Mouse (Mus musculus): Measurements from ENCODE around the gene Vcp. TPM values are rescaled to one million over a fixed set of nuclear protein-coding genes. Genes with fewer than 3 reads are reported as not detected.

Vcp gene
- total and polyA plus RNA-seq, 3 experiments: 200 to 462 (median 237) TPM

DNA sequence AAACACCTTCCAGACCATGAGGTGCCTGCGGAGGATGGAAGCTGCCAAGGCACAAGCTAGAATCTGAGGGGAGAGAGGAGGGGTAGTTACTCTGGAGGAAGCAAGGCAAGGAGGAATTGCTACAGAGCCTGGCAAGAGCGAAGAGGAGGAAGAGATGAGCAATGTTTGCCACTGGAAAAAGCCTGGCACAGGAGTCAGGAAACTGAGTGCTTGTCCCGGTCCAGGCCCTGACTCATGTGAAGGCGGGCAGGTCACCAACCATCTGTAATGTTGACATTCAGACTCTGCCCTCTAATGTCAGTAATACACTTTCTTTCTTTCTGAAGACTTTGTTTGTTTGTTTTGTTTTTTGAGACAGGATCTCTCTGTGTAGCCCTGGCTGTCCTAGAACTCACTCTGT is 17.8 kb upstream of the Vcp start:
- no peaks in the 10 kb centered on the region for H3K27me3 ChIP-seq (replicated peaks)
- no peak overlapping the region for H3K4me3 ChIP-seq (replicated peaks in 1 of 3; ENCODE audit: low read depth in 2 of 3, low read length in 2 of 3, poor library complexity in 1 of 3)
- TF ChIP-seq CHD1 (IDR thresholded peaks at IDR 0.05; ENCODE audit: low read depth, low read length) (no peak), HCFC1 (IDR thresholded peaks at IDR 0.05; ENCODE audit: low read depth, low read length) (no peak), JUND (conservative IDR thresholded peaks at IDR 0.05; ENCODE audit: low read depth, low read length) (no peak), JUN (IDR thresholded peaks at IDR 0.05; ENCODE audit: insufficient read depth, low read depth, low read length) (no peak), CHD2 (IDR thresholded peaks at IDR 0.05; ENCODE audit: low read length) (no peak), RAD21 (IDR thresholded peaks at IDR 0.05; ENCODE audit: low read depth, low read length) (no peak), IRF4 (IDR thresholded peaks at IDR 0.05; ENCODE audit: low read depth, low read length) (no peak), ZC3H11A (IDR thresholded peaks at IDR 0.05; ENCODE audit: low read depth, low read length) (no peak), TCF12 (IDR thresholded peaks at IDR 0.05; ENCODE audit: low read depth, low read length) (no peak), MAFK (IDR thresholded peaks at IDR 0.05; ENCODE audit: insufficient replicate concordance, low read length) (no peak), RCOR1 (conservative IDR thresholded peaks at IDR 0.05; ENCODE audit: low read depth, low read length) (no peak), MYC (IDR thresholded peaks at IDR 0.05; ENCODE audit: low read depth, low read length) (no peak), E2F4 (IDR thresholded peaks at IDR 0.05; ENCODE audit: insufficient replicate concordance, low read depth, low read length) (no peak), ETS1 (conservative IDR thresholded peaks at IDR 0.05; ENCODE audit: low read depth, low read length) (no peak), ZKSCAN1 (IDR thresholded peaks at IDR 0.05; ENCODE audit: borderline replicate concordance, low read depth, low read length) (no peak), PAX5 (IDR thresholded peaks at IDR 0.05; ENCODE audit: low read length) (no peak), GABPA (IDR thresholded peaks at IDR 0.05; ENCODE audit: insufficient replicate concordance, low read depth, low read length) (no peak)
- no peaks in the 10 kb centered on the region for H3K4me1 ChIP-seq (ENCODE audit: control insufficient read depth in 1 of 2, insufficient read depth in 2 of 2)
- H3K9me3 ChIP-seq (replicated peaks; ENCODE audit: low read length): no peaks in the 10 kb centered on the region
- dilution Hi-C loops (cut with MboI; ENCODE audit: extremely low pct_ligation_motif_present, extremely low pct_unique_long_range_greater_than_20kb, low sequenced_read_pairs) (no loop called here), in situ Hi-C loops (cut with MboI; ENCODE audit: low pct_ligation_motif_present, low pct_unique_long_range_greater_than_20kb, low sequenced_read_pairs) (loop anchor here (25.0 kb wide), 1 partner anchor 544 kb away; the partner anchor contains the start of genes Creb3 and Tln1)
- H3K79me2 ChIP-seq (replicated peaks; ENCODE audit: control insufficient read depth, extremely low read depth, insufficient read depth, poor library complexity, severe bottlenecking): no peaks in the 10 kb centered on the region
- no peak overlapping the region for H3K9ac ChIP-seq (ENCODE audit: insufficient read depth, low read depth)
- no peak overlapping the region for H3K27ac ChIP-seq (ENCODE audit: insufficient read depth, low read depth)
- DNase-seq (ENCODE audit: extremely low read depth): no peak
- H3K36me3 ChIP-seq (replicated peaks in 1 of 2; ENCODE audit: control insufficient read depth in 1 of 2, insufficient read depth in 1 of 2, low read length in 1 of 2): peaks cover 55 to 65% of the 10 kb centered on the region in 2 experiments
- H3K4me2 ChIP-seq (ENCODE audit: insufficient read depth, low read depth, poor library complexity, severe bottlenecking): no peak overlapping the region

DNA sequence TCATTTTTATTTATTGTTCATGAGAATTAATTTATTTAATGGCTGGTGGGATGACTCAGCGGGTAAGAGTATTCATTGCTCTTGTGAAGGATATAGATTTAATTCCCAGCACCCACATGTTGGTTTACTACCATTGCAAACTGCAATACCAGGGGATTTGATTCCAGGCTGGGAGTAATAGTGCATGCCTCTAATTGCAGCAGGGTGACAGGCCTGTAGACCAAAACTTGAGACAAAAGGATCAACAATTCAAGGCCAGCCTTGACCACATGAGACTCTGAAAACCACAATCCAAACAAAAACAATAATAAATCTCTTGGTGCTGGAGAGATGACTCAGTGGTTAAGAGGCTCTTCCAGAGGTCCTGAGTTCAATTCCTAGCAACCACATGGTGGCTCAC is 11.8 kb upstream of the Vcp start:
- H3K27me3 ChIP-seq (replicated peaks): no peaks in the 10 kb centered on the region
- dilution Hi-C loops (cut with MboI; ENCODE audit: extremely low pct_ligation_motif_present, extremely low pct_unique_long_range_greater_than_20kb, low sequenced_read_pairs) (no loop called here), in situ Hi-C loops (cut with MboI; ENCODE audit: low pct_ligation_motif_present, low pct_unique_long_range_greater_than_20kb, low sequenced_read_pairs) (loop anchor here (25.0 kb wide), 1 partner anchor 550 kb away; the partner anchor contains the start of genes Creb3 and Tln1)
- H3K4me1 ChIP-seq (ENCODE audit: control insufficient read depth in 1 of 2, insufficient read depth in 2 of 2): peaks cover 7 to 12% of the 10 kb centered on the region in 2 experiments; a peak in 3 of 4 replicates
- no peak overlapping the region for H3K9ac ChIP-seq (ENCODE audit: insufficient read depth, low read depth)
- no peaks in the 10 kb centered on the region for H3K79me2 ChIP-seq (replicated peaks; ENCODE audit: control insufficient read depth, extremely low read depth, insufficient read depth, poor library complexity, severe bottlenecking)
- no peak for DNase-seq (ENCODE audit: extremely low read depth)
- H3K27ac ChIP-seq (ENCODE audit: insufficient read depth, low read depth): no peak overlapping the region
- no peak overlapping the region for H3K4me2 ChIP-seq (ENCODE audit: insufficient read depth, low read depth, poor library complexity, severe bottlenecking)
- no peaks in the 10 kb centered on the region for H3K9me3 ChIP-seq (replicated peaks; ENCODE audit: low read length)
- no peak for TF ChIP-seq IRF4 (IDR thresholded peaks at IDR 0.05; ENCODE audit: low read depth, low read length)
- TF ChIP-seq CHD1 (IDR thresholded peaks at IDR 0.05; ENCODE audit: low read depth, low read length): no peak
- no peak for TF ChIP-seq MXI1 (IDR thresholded peaks at IDR 0.05; ENCODE audit: low read depth, low read length)
- TF ChIP-seq E2F4 (IDR thresholded peaks at IDR 0.05; ENCODE audit: insufficient replicate concordance, low read depth, low read length): no peak
- no peak for TF ChIP-seq NELFE (IDR thresholded peaks at IDR 0.05; ENCODE audit: low read depth, low read length)
- no peak for TF ChIP-seq USF2 (conservative IDR thresholded peaks at IDR 0.05; ENCODE audit: low read depth, low read length)
- no peak for TF ChIP-seq POLR2A (IDR thresholded peaks at IDR 0.05; ENCODE audit: low read depth, low read length)
- TF ChIP-seq UBTF (IDR thresholded peaks at IDR 0.05; ENCODE audit: low read depth, low read length): no peak
- no peak for TF ChIP-seq JUN (IDR thresholded peaks at IDR 0.05; ENCODE audit: insufficient read depth, low read depth, low read length)
- no peak for TF ChIP-seq MAX (IDR thresholded peaks at IDR 0.05; ENCODE audit: low read length)
- TF ChIP-seq TBP (conservative IDR thresholded peaks at IDR 0.05; ENCODE audit: low read depth, low read length): no peak
- TF ChIP-seq SMC3 (IDR thresholded peaks at IDR 0.05; ENCODE audit: low read depth, low read length): no peak
- TF ChIP-seq USF1 (IDR thresholded peaks at IDR 0.05; ENCODE audit: low read depth, low read length): no peak
- TF ChIP-seq RAD21 (IDR thresholded peaks at IDR 0.05; ENCODE audit: low read depth, low read length): no peak
- TF ChIP-seq ZC3H11A (IDR thresholded peaks at IDR 0.05; ENCODE audit: low read depth, low read length): no peak
- TF ChIP-seq ZNF384 (IDR thresholded peaks at IDR 0.05; ENCODE audit: low read depth, low read length): no peak
- TF ChIP-seq EP300 (IDR thresholded peaks at IDR 0.05; ENCODE audit: low read length): no peak
- TF ChIP-seq RCOR1 (conservative IDR thresholded peaks at IDR 0.05; ENCODE audit: low read depth, low read length): no peak
- H3K36me3 ChIP-seq (replicated peaks in 1 of 2; ENCODE audit: control insufficient read depth in 1 of 2, insufficient read depth in 1 of 2, low read length in 1 of 2): peaks cover 6 to 21% of the 10 kb centered on the region in 2 experiments
- H3K4me3 ChIP-seq (replicated peaks in 1 of 3; ENCODE audit: low read depth in 2 of 3, low read length in 2 of 3, poor library complexity in 1 of 3): no peak overlapping the region
